Mouse (Mus musculus): ENCODE measurements around the gene Atp7a. TPM values are rescaled to one million over a fixed set of nuclear protein-coding genes. Genes with fewer than 3 reads are reported as not detected.
"Not testable (repeated sequence)": the region's sequence is repeated elsewhere in the genome, so short reads cannot be mapped to it uniquely, and the experiment has no call there.

The Atp7a gene
- polyA plus RNA-seq, 1 experiment from 2014 or later, result 17.0 TPM

DNA sequence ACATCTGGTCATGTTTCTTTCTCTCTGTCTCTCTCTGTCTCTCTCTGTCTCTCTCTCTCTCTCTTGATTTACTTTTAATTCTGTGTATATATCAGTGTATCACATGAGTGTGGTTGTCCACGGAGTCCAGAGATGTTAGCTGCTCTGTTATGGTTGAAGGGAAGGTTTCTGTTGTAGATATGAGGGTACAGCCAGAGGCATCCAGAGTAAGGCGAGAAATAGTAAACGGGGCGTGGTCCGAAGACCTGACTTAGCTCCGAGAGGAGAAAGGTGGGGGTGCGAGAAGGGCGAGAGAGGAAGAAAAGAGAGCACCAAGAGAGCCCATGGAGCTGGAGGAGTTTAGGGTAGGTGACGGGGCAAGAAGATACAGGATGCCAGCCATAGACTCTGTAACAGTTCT lies 18.9 kb downstream of the Atp7a start:
- peaks cover 7% of the 10 kb centered on the region for H3K4me1 ChIP-seq (ENCODE audit: control insufficient read depth, insufficient read depth, low read length)
- no peaks in the 10 kb centered on the region for H3K9me3 ChIP-seq (ENCODE audit: control insufficient read depth, low read length)
- peak; percentile 49 for ATAC-seq
- no peaks in the 10 kb centered on the region for H3K27me3 ChIP-seq (replicated peaks; ENCODE audit: control insufficient read depth, insufficient read depth, low read length)
- H3K9ac ChIP-seq (ENCODE audit: low read depth, low read length), result no peak overlapping the region
- no peak overlapping the region for H3K4me2 ChIP-seq (ENCODE audit: low read depth, low read length)
- 45% methylated on average over 9 of the region's 9 CpGs for WGBS
- H3K36me3 ChIP-seq (ENCODE audit: control insufficient read depth, insufficient read depth, low read length), result no peaks in the 10 kb centered on the region
- no peak overlapping the region for H3K4me3 ChIP-seq (ENCODE audit: low read length)
- peak overlapping the region; percentile 7; the same call in 1 of the 2 replicates for H3K27ac ChIP-seq (ENCODE audit: low read length)

DNA sequence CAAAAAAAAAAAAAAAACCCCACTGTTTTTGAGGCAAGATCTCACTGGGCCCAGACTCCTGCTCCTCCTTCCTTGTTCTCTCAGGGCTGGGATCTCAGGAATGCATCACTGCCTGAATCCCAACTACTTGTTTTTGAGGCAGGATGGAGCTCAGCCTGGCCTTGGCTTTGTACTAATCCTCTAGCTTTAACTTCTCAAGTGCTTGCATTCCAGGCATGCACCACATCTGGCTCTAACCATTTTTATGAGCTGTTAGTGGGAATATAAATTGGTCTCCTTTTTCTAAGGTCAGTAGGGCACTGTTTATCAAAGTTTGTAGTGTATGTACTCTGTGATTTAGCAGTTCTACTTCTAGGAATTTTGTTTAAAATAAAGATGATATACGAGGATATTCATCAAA lies 21.1 kb downstream of the Atp7a start:
- H3K4me1 ChIP-seq (ENCODE audit: control insufficient read depth, insufficient read depth, low read length), result peaks cover 7% of the 10 kb centered on the region
- no peak overlapping the region for H3K27ac ChIP-seq (ENCODE audit: low read length)
- no peaks in the 10 kb centered on the region for H3K9me3 ChIP-seq (ENCODE audit: control insufficient read depth, low read length)
- no peak for ATAC-seq
- no peak overlapping the region for H3K9ac ChIP-seq (ENCODE audit: low read depth, low read length)
- 58% methylated on average over 1 of the region's 1 CpGs for WGBS
- H3K4me2 ChIP-seq (ENCODE audit: low read depth, low read length), result no peak overlapping the region
- H3K36me3 ChIP-seq (ENCODE audit: control insufficient read depth, insufficient read depth, low read length), result no peaks in the 10 kb centered on the region
- no peak overlapping the region for H3K4me3 ChIP-seq (ENCODE audit: low read length)
- H3K27me3 ChIP-seq (replicated peaks; ENCODE audit: control insufficient read depth, insufficient read depth, low read length), result no peaks in the 10 kb centered on the region

DNA sequence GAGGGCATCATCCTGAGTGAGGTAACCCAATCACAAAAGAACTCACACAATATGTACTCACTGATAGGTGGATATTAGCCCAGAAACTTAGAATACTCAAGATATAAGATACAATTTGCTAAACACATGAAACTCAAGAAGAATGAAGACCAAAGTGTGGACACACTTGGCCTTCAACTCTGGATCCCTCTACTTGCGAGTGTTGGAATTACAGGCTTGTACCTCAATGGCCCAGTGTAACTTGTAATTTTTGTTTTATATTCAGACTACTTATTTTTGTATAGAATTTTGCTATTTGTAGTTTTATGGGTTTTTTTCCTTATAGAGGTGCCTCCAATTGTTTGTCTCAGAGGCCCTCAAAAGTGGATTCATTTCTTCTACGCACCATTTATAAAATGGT lies 50.8 kb downstream of the Atp7a start:
- H3K4me3 ChIP-seq (ENCODE audit: low read length); H3K4me2 ChIP-seq (ENCODE audit: low read depth, low read length); H3K9ac ChIP-seq (ENCODE audit: low read depth, low read length); H3K27ac ChIP-seq (ENCODE audit: low read length); H3K9me3 ChIP-seq (ENCODE audit: control insufficient read depth, low read length); H3K36me3 ChIP-seq (ENCODE audit: control insufficient read depth, insufficient read depth, low read length); ATAC-seq; H3K4me1 ChIP-seq (ENCODE audit: control insufficient read depth, insufficient read depth, low read length); H3K27me3 ChIP-seq (replicated peaks; ENCODE audit: control insufficient read depth, insufficient read depth, low read length): not testable (repeated sequence)
- WGBS, result 91% methylated on average over 2 of the region's 2 CpGs

DNA sequence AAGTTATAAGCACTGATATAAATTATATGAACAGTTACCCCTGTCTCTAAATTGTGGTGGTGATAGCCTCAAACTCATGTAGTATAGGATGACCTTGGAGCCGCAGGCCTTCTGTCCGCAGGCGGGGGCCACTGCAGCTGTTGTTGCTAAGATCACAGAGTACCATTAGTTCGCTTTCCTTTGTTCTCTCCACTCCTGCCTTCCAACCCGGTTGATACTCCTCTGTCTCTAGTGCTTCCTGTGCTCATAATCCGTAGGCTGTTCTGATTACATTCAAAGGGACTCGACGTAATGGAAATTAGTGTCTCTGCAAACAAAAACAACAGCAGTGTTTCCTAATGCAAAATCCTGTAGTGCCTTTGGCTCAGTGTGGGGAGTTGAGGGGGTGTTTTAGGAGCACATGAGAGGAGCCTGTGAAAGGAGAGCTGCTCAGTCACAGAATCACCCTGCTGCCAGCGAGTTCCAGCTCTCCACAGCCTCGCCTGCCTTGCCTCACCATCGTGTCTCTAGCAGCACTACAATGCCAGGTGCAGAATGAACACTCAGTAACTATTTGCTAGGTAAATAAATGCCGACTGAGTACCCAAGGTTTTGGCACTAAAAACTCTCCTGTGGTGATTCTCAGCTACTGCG lies 53.9 kb downstream of the Atp7a start:
- H3K9me3 ChIP-seq (ENCODE audit: control insufficient read depth, low read length), result no peaks in the 10 kb centered on the region
- H3K4me3 ChIP-seq (ENCODE audit: low read length), result no peak overlapping the region
- H3K27me3 ChIP-seq (replicated peaks; ENCODE audit: control insufficient read depth, insufficient read depth, low read length), result no peaks in the 10 kb centered on the region
- H3K36me3 ChIP-seq (ENCODE audit: control insufficient read depth, insufficient read depth, low read length), result 0 out of 2 replicates have a peak, but pooled peaks cover 3% of the 10 kb centered on the region
- H3K9ac ChIP-seq (ENCODE audit: low read depth, low read length), result no peak overlapping the region
- no peak overlapping the region for H3K4me2 ChIP-seq (ENCODE audit: low read depth, low read length)
- peak overlapping the region; percentile 3; the same call in 1 of the 2 replicates for H3K27ac ChIP-seq (ENCODE audit: low read length)
- H3K4me1 ChIP-seq (ENCODE audit: control insufficient read depth, insufficient read depth, low read length), result peaks cover 4% of the 10 kb centered on the region; the same call in 1 of the 2 replicates
- 44% methylated on average over 13 of the region's 13 CpGs for WGBS
- peak; percentile 66 for ATAC-seq

DNA sequence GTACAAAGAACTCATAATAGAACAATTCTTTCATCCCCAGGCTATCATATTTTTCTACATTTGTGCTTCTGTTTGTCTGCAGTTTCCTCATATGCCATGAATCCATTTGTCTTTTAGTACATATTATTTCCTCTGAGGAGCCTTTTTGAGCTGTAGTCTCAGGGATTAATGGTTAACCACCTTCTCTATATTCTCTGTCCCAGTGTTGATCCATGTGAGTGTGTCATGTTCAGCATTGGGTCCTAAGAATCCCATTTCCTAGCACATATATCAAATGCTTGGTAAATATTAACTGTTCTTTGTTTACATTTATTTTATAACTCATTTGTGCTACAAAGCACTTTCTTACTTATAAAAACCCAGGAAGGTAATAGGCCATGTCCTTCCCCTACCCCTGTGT lies 55.4 kb downstream of the Atp7a start:
- Histone ChIP-seq H3K4me1 (ENCODE audit: control insufficient read depth, insufficient read depth, low read length) (peaks cover 4% of the 10 kb centered on the region; the same call in 1 of the 2 replicates), H3K4me2 (ENCODE audit: low read depth, low read length) (no peak overlapping the region), H3K9me3 (ENCODE audit: control insufficient read depth, low read length) (no peaks in the 10 kb centered on the region), H3K36me3 (ENCODE audit: control insufficient read depth, insufficient read depth, low read length) (0 out of 2 replicates have a peak, but pooled peaks cover 3% of the 10 kb centered on the region), H3K27ac (ENCODE audit: low read length) (no peak overlapping the region), H3K4me3 (ENCODE audit: low read length) (no peak overlapping the region), H3K27me3 (replicated peaks; ENCODE audit: control insufficient read depth, insufficient read depth, low read length) (no peaks in the 10 kb centered on the region), H3K9ac (ENCODE audit: low read depth, low read length) (no peak overlapping the region)
- peak; percentile 60; the same call in 1 of the 2 replicates for ATAC-seq

DNA sequence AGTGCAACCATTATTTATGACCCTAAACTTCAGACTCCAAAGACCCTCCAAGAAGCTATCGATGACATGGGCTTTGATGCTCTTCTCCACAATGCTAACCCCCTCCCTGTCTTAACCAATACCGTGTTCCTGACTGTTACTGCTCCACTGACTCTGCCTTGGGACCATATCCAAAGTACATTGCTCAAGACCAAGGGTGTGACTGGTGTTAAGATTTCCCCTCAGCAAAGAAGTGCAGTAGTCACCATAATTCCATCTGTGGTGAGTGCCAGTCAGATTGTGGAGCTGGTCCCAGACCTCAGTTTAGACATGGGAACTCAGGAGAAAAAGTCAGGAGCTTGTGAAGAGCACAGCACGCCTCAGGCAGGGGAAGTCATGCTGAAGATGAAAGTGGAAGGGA lies 58.1 kb downstream of the Atp7a start:
- ATAC-seq, result peak; percentile 59; the same call in 1 of the 2 replicates
- H3K9ac ChIP-seq (ENCODE audit: low read depth, low read length), result no peak overlapping the region
- H3K4me3 ChIP-seq (ENCODE audit: low read length), result no peak overlapping the region
- H3K27ac ChIP-seq (ENCODE audit: low read length), result no peak overlapping the region
- peaks cover 4% of the 10 kb centered on the region; the same call in 1 of the 2 replicates for H3K4me1 ChIP-seq (ENCODE audit: control insufficient read depth, insufficient read depth, low read length)
- WGBS, result 78% methylated on average over 3 of the region's 3 CpGs
- no peaks in the 10 kb centered on the region for H3K36me3 ChIP-seq (ENCODE audit: control insufficient read depth, insufficient read depth, low read length)
- no peaks in the 10 kb centered on the region for H3K9me3 ChIP-seq (ENCODE audit: control insufficient read depth, low read length)
- H3K4me2 ChIP-seq (ENCODE audit: low read depth, low read length), result no peak overlapping the region
- no peaks in the 10 kb centered on the region for H3K27me3 ChIP-seq (replicated peaks; ENCODE audit: control insufficient read depth, insufficient read depth, low read length)

DNA sequence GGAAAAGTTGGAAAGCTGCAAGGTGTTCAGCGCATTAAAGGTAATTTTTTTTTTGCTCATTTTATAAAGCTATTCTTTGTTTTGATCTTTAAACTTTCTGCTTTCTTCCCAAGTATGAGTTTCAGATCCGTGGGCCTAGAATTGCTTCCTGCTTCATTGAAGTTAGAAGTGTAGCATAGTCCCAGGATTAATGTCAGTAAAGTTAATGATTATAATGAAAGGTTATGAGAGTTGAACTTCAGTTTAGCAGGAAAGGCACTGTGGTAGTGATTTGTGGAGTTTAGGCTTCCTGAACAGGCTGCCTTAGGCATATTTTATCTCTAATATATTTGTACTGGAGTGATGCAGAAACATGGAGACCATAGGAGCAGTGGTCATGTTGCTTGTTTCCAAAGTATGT lies 58.5 kb downstream of the Atp7a start:
- H3K4me3 ChIP-seq (ENCODE audit: low read length), result no peak overlapping the region
- peaks cover 2% of the 10 kb centered on the region; the same call in 1 of the 2 replicates for H3K4me1 ChIP-seq (ENCODE audit: control insufficient read depth, insufficient read depth, low read length)
- H3K36me3 ChIP-seq (ENCODE audit: control insufficient read depth, insufficient read depth, low read length), result no peaks in the 10 kb centered on the region
- no peak overlapping the region for H3K27ac ChIP-seq (ENCODE audit: low read length)
- H3K9me3 ChIP-seq (ENCODE audit: control insufficient read depth, low read length), result no peaks in the 10 kb centered on the region
- no peak for ATAC-seq
- no peaks in the 10 kb centered on the region for H3K27me3 ChIP-seq (replicated peaks; ENCODE audit: control insufficient read depth, insufficient read depth, low read length)
- no peak overlapping the region for H3K4me2 ChIP-seq (ENCODE audit: low read depth, low read length)
- H3K9ac ChIP-seq (ENCODE audit: low read depth, low read length), result no peak overlapping the region
- 85% methylated on average over 2 of the region's 2 CpGs for WGBS

DNA sequence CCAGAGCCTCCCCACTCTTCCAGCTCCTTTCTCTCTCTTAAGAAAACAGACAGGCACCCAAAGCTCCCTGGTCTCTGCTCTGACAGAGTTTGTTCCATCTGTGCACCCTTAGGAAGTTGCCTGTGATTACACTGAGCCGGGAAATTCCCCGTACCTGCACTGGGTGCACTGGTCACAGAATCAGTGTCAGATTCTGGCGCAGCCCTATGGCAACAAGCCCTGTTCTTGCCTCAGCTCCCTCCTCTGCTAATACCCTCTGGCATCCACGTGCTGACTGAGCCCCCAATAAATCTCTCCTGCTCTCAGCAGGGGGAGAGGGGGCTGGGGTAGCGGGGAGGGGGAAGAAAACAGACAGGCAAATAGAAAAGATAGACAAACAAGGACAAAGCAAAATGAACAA lies 65.9 kb downstream of the Atp7a start:
- Histone ChIP-seq H3K9me3 (ENCODE audit: control insufficient read depth, low read length) (no peaks in the 10 kb centered on the region), H3K36me3 (ENCODE audit: control insufficient read depth, insufficient read depth, low read length) (no peaks in the 10 kb centered on the region), H3K4me3 (ENCODE audit: low read length) (no peak overlapping the region), H3K27me3 (replicated peaks; ENCODE audit: control insufficient read depth, insufficient read depth, low read length) (no peaks in the 10 kb centered on the region), H3K4me2 (ENCODE audit: low read depth, low read length) (no peak overlapping the region), H3K27ac (ENCODE audit: low read length) (0 out of 2 replicates have a peak overlapping the region, but pooled peaks have one; percentile 23), H3K4me1 (ENCODE audit: control insufficient read depth, insufficient read depth, low read length) (no peaks in the 10 kb centered on the region), H3K9ac (ENCODE audit: low read depth, low read length) (no peak overlapping the region)
- no peak for ATAC-seq
- 45% methylated on average over 5 of the region's 5 CpGs for WGBS

DNA sequence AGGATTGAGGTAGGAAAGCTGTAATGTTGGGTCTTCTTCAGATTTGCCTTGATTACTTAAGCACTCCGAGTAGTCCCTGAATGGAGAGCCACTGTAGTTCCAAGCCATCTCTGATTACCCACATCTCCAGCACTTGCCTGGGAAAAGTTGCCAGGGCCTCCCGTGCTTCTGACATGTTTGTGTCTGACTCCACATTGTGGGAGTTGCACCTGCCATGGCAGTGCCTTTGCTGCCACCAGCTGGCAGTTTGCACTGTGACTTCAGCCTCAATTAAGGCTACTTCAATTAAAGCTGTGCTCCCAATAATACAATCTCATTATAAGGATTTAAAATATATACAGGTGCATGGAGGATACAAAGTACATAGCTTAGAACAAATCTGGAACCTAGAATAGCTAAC lies 78.4 kb downstream of the Atp7a start:
- Histone ChIP-seq H3K27me3 (replicated peaks; ENCODE audit: control insufficient read depth, insufficient read depth, low read length) (no peaks in the 10 kb centered on the region), H3K36me3 (ENCODE audit: control insufficient read depth, insufficient read depth, low read length) (no peaks in the 10 kb centered on the region), H3K4me2 (ENCODE audit: low read depth, low read length) (no peak overlapping the region), H3K9ac (ENCODE audit: low read depth, low read length) (no peak overlapping the region), H3K4me1 (ENCODE audit: control insufficient read depth, insufficient read depth, low read length) (no peaks in the 10 kb centered on the region), H3K4me3 (ENCODE audit: low read length) (no peak overlapping the region), H3K27ac (ENCODE audit: low read length) (no peak overlapping the region), H3K9me3 (ENCODE audit: control insufficient read depth, low read length) (no peaks in the 10 kb centered on the region)
- ATAC-seq, result 0 out of 2 replicates have a peak, but pooled peaks have one; percentile 52
- 48% methylated on average over 2 of the region's 2 CpGs for WGBS

DNA sequence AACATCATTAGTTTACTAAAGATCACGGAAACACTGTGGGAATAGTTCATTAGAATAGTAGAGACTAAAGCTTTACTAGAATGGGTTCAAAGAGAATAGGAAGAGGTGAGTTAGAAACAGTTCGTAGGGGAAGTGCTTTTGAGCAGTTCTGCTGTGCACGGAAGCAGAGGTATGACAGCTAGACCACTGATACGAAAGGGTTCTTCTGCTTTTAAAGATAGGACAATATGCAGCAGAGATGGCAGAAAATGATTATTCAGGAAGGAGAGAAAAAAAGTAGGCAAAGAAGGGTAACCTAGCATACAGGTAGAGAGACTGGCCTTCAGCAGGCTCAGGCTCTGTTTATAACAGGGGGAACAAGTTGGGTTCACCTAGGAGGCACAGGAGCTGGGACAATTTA lies 86.8 kb downstream of the Atp7a start:
- H3K36me3 ChIP-seq (ENCODE audit: control insufficient read depth, insufficient read depth, low read length), result peaks cover 3% of the 10 kb centered on the region; the same call in 1 of the 2 replicates
- 87% methylated on average over 4 of the region's 4 CpGs for WGBS
- H3K4me3 ChIP-seq (ENCODE audit: low read length), result no peak overlapping the region
- no peaks in the 10 kb centered on the region for H3K9me3 ChIP-seq (ENCODE audit: control insufficient read depth, low read length)
- H3K4me1 ChIP-seq (ENCODE audit: control insufficient read depth, insufficient read depth, low read length), result no peaks in the 10 kb centered on the region
- no peak overlapping the region for H3K9ac ChIP-seq (ENCODE audit: low read depth, low read length)
- H3K27me3 ChIP-seq (replicated peaks; ENCODE audit: control insufficient read depth, insufficient read depth, low read length), result no peaks in the 10 kb centered on the region
- no peak overlapping the region for H3K4me2 ChIP-seq (ENCODE audit: low read depth, low read length)
- no peak for ATAC-seq
- H3K27ac ChIP-seq (ENCODE audit: low read length), result no peak overlapping the region
